Mouse (Mus musculus) B cell, adult 2 months (primary cell): Measurements from ENCODE around the gene Tut4.
A peak's percentile ranks its signal among the peaks of the same experiment; 100 is the strongest.

ENCODE experiments used
- DNase-seq, 2 experiments: peaks; one replicate each; pipeline ENCODE4 v3.0.0; 2022

Gene Tut4

DNA sequence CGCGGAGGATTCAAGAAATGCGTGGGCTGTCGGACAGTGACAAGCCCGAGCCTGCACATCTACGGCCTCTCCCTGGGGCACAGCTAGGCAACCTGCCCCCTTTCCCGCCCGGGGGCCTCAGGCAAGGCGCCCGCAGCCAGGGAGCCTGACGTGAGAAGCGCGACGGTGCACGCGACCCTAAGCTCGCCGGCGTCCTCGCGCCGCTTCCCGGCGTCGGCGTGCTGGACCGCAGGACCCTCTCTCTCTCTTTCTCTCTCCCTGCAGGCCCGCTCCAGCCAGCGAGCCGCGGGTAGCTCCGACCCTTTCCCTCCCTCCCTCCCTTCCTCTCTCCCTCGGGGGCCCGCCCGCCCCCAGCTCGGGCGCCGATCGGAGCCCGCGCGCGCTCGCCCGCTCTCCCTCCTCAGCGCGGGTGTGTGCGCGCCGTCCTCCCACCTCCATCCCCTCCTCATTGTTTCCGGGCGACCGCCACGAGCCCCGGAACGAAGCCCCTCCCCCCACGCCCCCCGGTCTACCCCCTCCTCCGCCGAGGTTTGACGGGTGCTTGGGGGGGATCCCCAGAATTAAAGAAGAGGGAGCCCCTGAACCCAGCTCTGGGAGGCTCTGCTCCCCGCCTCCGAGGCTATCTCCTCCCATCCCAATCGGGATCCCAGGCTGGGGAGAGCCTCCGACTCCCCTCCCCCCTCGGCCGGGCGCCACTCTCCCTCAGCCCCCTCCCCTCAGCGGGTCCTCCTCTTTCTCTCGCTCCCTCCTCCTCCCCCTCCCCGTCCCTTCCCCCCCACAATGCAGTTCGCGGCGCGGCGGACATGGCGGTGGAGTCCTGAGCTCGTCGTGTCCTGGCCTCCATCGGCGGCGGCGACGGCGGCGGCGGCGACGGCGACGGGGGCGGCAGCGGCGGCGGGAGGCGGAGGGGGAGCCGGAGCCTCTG is at the start of gene Tut4:
TSS of gene Tut4 (plus strand) at position 196 of the 925 bp plus-strand sequence.
- DNase-seq, result peak; percentile 78 to 81

DNA sequence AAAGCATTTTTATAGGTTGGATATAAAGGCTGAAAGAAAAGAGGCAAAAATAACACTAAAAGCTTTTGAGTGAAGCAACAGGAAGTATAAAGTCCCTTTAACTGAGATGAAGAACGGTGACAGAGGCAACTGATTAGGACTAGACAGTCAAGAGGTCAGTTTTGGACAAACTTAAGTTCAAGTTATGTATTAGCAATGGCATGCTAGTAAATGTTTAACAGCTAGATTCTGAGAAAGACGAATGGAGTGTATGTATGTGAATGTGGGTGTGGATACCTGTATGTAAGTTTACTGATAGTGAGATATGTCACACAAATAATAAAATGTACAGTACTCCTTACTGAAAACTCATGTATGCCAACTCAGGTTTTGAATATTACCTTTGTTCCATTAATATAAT is 34.6 kb upstream of the Tut4 start:
- DNase-seq, result no peak

DNA sequence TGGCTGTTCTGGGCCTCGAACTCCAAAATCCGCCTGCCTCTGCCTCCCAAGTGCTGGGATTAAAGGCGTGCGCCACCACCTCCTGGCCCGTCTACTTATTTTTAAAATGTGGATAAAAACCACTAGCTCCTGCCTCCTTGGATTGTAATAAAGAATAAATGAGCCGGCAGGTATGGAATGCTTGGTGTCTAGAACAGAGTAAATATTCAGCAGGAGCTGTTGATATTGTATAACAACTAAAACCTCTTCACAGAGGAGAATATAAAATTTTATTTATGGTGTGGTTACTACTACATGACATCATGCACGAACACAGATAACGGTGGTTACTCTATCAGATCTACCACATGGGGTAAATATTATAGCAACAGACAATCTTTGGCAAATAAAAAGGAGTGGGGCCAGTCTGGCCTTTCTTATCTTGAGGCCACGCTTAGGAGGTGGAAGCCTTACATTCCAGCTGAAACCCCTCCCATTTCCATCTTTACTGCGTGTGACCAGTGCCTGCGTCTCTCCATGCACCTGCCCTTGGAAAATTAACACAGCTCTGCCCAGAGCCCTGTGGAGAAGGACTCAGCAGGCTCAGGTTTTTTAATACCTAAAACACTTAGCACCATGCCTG is 31.4 kb upstream of the Tut4 start:
- no peak for DNase-seq

DNA sequence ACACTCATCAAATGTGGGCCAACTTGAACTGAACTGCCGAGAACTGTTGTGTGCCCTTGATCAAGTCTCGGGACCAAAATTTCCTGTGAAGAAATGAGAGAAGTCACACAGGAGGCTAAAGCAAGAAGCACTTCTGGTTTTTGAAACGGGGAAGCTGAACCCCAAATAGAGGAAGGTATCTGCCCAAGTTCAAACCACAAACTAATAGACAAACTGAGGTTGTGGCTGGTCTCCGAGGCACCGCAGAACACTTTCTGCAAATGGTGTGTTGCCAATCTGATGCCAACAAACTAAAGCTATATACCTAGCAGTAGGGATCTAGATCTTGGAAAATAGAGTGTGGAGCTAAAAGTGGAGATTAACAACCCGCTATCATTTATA is 30.9 kb upstream of the Tut4 start:
- peak; percentile 36 to 44 for DNase-seq

DNA sequence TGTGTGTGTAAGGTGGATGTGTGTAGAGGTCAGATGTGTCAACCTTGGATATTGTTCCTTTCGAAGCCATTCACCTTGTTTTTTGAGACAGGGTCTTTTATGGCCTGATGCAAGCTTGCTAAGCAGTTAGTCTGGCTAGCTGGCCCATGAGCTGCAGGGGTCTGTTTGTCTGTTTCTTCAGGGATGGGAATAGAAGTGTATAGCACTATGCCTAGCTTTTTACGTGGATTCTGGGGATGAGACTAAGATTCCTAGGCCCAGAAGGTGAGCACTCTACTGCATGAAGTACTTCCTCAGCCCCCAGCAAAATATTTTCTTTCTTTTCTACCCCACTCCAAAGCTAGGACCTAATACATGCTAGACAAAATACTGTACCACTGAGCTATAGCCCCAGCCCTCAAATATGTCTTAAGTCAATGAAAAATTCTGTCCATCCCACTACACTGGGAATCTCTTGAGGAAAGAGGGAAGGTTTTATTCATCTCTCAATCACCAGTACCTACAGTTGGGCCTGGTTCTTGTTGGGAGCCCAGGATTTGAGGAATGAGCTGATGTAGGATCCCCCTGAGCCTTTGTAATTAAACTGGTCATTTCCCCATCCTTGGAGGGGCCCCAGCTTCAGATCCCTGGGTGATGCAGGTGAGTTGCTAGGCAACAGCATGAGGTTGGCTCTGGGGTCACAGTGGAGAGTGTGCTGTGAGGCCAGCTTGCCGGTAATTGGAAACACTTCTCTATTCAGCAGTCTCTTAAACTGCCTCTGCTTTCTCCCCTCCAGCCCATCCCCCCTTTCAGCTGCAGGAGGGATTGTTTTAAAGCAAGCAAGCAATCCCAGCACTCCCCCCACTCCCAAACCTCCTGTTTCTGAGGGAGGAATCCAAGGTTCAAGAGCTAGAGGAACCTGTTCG is 28.3 kb upstream of the Tut4 start:
- DNase-seq, result no peak

DNA sequence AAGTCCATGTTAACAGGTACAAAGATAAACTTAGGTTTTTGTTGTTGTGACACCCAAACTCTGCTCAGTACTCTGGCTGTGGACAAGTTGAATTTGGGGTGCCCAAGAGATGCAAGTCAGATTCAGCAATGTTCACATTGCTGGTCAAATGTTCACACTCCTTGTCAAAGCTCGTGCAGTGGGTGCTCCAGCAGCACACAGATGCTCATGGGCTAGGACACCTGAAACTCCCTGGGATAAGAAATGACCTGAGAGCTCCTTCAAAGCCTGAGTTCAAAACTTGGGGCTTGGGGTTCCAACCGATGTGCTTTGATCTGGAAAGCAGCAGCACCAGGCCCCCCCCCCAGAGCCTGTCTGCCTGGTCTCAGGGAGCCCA is 27.7 kb upstream of the Tut4 start:
- no peak for DNase-seq

DNA sequence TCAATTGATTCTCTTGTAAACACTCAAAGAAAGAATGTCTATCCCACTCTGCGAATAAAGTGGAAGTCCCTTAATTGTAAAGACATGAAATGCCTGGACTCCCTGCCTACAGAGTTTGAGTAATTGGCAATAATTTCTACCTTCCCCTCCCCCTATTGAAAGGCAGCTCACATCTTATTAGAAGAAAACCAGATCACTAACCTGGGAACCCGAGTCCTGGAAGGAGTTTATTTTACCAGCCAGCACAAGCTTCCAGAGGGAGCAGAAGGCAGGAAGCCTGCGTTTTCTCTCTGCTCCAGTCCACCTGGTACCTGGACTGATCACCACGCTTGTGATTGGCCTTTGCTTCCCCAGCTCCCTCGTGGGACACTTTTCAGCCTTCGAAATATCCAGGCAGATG is 25.9 kb upstream of the Tut4 start:
- no peak for DNase-seq

DNA sequence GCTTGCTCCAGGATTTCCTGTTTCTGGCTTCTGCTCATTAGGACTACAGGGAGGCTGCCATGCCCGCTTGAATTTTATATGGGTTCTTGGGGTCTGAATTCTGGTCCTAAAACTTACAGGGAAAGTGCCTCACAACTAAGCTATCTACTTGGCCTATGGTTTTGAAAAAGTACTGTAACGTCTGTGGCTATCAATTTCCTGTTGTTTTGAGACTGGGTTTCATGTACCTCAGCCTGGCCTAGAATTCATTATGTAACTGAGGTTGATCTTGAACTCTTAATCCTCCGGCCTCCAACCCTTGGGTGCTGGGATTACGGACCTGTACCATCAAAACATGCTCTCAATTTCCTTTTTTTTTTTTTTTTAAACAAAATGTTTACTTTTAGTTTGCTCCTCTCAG is 25.0 kb upstream of the Tut4 start:
- DNase-seq, result no peak

DNA sequence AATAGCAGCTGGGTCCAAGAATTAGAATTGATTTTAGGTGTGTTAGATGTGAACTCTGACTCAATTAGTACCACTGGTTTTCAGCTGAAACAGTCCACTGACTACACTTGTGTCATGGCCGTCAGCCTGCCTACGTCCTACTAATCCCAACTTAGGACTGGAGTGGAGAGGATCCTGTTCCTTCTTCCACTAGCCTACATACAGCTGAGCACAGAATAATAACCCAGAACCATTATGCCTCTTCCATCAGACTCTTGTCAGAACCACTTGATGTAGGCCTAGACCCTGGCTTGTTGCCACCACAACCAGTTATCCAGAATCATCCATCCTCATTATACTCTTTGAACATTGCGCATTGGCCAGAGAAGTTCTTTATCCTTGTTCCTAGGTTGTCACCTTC is 24.4 kb upstream of the Tut4 start:
- no peak for DNase-seq

DNA sequence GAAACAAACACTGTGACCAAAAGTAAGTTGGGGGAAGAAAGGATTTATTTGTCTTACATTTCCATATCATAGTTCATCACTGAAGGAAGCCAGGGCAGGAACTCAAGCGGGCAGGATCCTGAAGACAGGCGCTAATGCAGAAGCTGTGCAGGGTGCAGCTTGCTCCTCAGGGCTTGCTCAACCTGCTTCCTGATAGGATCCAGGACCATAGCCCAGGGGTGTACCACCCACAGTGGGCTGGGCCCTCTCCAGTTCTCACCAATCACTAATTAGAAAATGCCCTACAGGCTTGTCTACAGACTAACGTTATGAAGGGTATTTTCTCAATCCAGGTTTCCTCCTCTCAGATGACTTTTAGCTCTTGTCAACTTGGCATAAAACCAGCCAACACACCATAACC is 23.6 kb upstream of the Tut4 start:
- DNase-seq, result no peak

DNA sequence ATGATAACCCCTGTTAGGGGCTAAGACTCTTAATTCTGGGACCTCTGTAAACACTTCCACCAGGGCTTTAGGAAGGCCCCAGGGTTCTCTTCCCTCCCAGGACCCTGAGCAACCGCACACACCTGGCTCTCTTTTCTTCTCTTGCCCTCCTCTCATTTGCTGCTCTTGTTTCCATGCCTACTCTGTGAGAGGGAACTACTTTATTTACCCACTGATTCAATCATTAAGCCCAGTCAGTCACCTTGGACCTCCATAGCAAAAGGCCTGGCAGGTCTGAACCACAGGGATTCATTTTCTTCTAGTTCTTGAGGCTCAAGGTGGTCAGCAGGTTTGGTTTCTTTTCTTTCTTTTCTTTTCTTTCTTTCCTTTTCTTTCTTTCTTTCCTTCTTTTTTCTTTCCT is 23.0 kb upstream of the Tut4 start:
- no peak for DNase-seq

DNA sequence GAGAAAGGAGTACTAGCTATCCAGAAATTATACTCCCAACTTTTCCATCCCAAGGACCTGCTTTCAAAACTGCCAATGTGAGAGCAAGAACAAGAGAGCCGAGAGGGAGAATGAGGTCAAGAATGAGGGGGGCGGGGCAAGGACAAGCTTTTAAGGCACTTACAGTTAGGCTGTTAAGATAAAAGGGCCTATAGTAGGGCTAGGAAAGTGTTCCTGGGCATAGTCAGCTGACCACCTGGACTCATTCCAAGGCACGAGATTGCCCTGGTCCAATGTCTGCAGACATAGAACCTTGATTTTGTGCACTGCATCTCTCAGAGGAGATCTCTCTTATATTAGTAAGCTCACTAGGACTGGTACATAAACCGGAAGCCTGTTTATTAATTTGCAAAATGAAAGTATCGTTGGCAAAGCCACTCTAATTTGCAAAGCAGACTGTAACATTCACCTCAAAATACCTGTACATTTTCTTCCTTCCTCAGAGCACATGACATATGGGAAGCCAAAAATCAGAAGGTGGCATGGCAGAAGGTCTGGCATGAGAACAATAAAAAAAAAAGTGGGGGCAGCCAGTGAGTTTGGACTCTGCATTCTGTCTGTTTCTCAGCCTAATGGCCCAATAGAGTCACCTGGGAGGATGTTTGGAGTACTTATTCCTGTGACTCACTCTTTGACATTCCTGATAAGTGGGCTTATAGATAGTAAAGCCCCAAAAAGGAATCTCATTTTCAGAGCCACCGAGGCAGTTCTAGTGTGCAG is 21.0 kb upstream of the Tut4 start:
- DNase-seq, result no peak

DNA sequence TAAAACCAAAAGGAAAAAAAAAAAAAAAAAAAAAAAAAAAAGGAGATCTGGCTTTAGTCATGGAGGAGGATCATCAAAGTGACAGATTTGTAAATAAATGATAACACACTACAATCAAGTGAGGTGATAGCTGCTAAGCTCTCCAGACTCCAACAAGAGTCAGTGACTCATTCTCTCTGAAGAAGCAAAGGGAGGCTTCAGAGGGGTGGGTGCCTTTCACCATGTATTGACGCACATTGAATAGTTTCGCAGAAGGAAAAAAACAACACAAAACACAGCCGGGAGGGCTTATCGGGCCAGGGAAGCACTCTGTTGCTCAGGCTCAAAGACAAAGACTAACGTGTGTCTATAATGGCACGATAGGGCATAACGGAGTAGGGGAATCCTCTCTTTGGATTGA is 11.1 kb upstream of the Tut4 start:
- DNase-seq, result no peak

DNA sequence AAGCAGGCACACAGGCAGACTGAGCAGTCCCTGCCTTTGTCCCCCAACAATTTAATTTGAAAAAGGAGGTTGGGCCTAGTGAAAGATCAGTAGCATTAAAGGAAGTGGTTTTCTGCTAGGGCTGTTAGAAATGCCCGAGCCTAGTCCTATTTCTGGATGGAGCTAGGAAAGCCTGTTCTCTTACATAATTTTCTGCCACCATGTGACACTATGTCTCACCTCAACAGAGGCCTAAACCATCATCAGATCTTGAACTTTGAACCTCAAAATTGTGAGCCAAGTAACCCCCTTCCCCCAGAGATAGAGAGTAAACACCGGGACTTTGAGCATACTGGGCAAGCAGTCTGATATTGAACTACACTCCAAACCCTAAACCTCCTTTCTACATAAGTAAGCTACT is 3.2 kb upstream of the Tut4 start:
- peak in 1 of 2 experiments; percentile 27 for DNase-seq

DNA sequence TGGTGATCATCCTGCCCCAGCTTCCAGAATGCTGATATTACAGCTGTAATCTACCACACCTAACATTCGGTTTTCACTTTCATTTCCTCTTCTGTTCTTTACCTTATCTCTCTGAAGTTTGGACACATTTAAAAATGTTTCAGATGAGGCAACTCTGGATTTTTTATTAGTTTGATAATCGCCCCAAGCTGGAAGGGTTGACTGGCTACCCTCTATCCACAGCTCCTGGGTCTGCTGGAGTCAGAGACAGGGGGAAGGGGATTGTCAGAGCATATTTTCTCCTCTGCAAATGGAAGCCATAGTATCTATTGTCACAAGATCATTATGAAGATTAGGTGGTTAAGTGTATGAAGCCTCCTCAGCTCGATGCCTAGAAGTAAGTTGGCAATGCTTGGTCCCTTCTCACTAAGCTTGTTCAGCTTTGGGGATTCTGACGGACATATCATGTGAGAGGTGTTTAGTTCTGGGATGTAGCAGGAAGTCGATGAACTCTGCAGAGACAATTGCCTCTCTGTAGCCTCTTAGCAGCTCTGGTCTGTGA is 955 bp upstream of the Tut4 start:
- peak; percentile 72 to 75 for DNase-seq

DNA sequence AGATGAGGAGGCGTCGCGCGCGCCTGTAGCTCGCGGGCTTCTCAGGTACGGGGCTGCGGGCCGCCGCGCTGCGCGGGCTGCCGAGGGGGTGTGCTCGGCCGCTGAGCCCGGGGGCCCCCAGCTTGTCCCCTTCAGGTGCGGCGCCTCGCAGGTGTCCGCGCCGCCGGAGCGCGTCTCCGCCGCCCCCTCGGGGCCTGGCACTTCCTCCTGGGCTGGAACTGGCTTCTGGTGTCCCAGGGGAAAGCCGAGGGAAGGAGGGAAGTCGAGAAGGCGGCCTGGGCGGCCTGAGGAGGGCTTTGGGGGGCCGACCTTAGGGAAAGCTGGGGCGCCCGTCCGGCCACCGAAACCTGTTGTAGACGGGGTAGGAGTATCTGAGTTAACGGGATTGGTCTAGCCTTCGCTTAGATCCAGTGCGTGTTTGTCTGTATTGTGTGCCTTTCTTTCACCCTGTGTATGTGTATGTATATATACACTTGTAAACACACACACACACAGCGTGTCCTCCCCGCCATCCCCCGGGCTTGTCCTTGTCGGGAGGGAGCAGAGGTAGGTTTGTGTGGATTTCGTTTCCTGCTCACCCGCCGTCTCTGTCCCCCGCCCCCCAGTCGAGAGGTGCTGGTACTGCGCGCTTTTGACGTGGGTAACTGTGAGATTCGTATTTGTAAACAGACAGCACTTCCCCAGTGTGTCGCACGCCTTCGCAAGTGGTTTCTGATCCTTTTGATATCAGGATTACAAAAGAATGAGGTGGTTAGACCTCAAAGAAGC is 1.1 kb downstream of the Tut4 start:
- DNase-seq, result peak; percentile 87 to 90

DNA sequence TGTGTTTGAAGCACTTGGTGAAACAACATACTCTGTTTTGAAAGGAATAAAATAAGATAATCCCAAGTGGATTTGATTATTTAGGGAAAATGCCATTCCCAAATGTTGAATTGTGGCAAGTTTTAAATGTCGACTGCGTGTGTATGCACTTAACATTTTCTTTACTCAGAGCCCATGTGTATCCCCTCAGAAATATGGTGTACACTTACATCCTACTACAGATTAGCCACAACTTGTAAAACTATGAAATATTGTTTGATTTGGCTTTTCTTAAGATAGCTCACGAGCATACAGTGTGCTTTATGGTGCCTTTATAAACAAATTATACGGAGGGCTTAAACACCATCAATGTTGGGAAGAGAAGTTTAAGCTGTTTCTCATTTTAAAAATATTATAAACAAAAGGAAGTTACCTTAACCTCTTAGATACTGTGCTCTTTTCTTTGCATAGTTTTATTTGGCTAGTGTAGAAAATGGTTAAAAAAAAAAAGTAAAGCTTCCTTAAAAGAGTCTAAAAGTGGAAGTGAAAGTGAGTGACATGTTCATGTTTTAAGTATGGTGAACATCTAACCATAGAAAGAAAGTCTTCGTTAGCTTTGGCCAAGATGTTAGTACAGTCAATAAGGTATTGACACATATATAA is 2.2 kb downstream of the Tut4 start:
- peak; percentile 30 to 33 for DNase-seq

DNA sequence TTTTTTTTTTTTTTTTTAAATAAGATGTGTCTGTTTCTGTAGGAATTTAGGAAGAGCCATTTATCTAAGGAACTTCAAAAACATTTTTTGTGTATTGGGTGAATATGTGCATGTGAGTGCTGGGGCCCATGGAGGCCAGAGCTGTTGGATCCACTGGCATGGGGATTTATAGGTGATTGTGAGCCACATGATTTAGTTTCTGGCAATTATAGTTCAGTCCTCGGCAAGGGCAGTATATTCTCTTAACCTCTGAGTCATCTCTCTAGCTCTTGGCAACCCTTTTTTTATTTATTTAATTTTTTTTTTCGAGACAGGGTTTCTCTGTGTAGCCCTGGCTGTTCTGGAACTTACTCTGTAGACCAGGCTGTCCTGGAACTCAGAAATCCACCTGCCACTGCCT is 14.4 kb downstream of the Tut4 start:
- no peak for DNase-seq

DNA sequence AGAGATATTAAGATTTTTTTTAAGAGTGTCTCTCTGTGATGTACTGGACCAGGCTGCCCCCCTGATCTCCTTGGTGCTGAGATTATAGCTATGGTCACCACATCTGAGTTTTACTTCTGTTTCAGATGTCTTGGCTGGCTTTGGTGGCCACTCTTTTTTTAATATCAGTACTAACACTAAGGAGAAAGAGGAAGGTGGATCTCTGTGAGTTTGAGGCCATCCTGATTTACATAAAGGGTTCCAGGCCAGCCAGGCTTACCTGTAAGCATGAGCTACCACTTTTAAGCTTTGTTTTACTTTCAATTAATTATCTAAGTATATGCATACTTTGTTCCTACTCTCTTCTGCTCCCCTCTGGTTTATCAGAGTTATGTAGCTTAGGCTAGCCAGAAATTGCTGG is 23.6 kb downstream of the Tut4 start:
- peak in 1 of 2 experiments; percentile 22 for DNase-seq

DNA sequence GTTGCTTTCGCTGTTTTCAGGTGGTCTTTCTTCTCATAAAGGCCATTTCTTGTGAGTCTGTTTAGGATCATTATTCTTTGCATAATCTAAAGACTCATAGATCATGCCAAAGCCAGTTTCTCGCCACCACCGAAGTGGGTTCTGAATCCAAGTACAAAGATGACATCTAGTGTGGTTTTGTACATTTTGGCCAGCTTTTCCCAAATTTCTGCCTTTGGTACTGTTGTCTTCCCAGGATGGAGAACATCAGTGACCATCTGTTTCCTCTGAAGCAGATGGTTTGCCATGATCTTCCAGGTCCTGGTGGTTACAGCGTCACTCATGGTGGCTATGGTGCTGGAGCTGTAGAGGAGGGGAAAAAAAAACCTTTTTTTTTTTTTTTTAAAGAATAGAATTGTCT is 25.0 kb downstream of the Tut4 start:
- DNase-seq, result no peak

DNA sequence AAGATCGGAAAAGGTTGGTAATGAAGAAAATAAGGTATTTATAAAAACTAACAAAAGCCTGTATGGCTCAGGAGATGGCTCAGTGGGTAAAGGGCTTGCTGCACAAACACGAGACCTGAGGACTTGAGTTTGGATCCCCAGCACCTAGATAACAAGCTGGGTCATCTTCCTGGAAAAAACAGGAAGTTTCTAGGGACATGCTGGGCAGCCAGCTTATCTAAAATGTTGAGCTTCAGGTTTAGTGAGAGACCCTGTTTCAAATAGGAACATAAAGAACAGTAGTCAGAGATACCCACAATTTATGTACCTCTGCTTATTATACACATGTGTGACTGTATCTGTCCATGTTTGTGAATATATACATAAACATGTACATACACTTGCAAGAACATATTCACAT is 43.8 kb downstream of the Tut4 start:
- no peak for DNase-seq
